Mouse (Mus musculus): Measurements from ENCODE around the gene Upf3b.
"Not testable (repeated sequence)": the region's sequence is repeated elsewhere in the genome, so short reads cannot be mapped to it uniquely, and the experiment has no call there.

Upf3b gene

GRCm38 (mm10) chrX:37110193-37110880 is at the start of gene Upf3b:
TSS of gene Upf3b (minus strand) at chrX:37110322.
- DNase-seq (ENCODE audit: low spot score in 2 of 2): peak; percentile 85

- DNase-seq (ENCODE audit: low spot score in 2 of 2): no peak
Observed at GRCm38 (mm10) chrX:37157839-37158238, 47.7 kb upstream of the Upf3b start.

GRCm38 (mm10) chrX:37144954-37145353 is 34.8 kb upstream of the Upf3b start:
- no peak for DNase-seq (ENCODE audit: low spot score in 2 of 2)

- not testable (repeated sequence) for DNase-seq (ENCODE audit: low spot score in 2 of 2)
Observed at GRCm38 (mm10) chrX:37144498-37144897, 34.4 kb upstream of the Upf3b start.

- DNase-seq (ENCODE audit: low spot score in 2 of 2): no peak
Observed at GRCm38 (mm10) chrX:37141732-37142131, 31.6 kb upstream of the Upf3b start.

- DNase-seq (ENCODE audit: low spot score in 2 of 2): peak; percentile 75 to 77
Observed at GRCm38 (mm10) chrX:37126671-37127358, 16.7 kb upstream of the Upf3b start, which contains the start of gene Nkap. TSS of gene Nkap (plus strand) at chrX:37126795.

- no peak for DNase-seq (ENCODE audit: low spot score in 2 of 2)
Observed at GRCm38 (mm10) chrX:37125511-37125910, 15.4 kb upstream of the Upf3b start.

GRCm38 (mm10) chrX:37120212-37120611 is 10.1 kb upstream of the Upf3b start:
- DNase-seq (ENCODE audit: low spot score in 2 of 2): no peak

- no peak for DNase-seq (ENCODE audit: low spot score in 2 of 2)
Observed at GRCm38 (mm10) chrX:37119585-37119984, 9.5 kb upstream of the Upf3b start.

- DNase-seq (ENCODE audit: low spot score in 2 of 2): no peak
Observed at GRCm38 (mm10) chrX:37117085-37117484, 7.0 kb upstream of the Upf3b start.

GRCm38 (mm10) chrX:37110881-37111193 is 715 bp upstream of the Upf3b start:
- no peak for DNase-seq (ENCODE audit: low spot score in 2 of 2)

GRCm38 (mm10) chrX:37109526-37110192 is 463 bp downstream of the Upf3b start:
- no peak for DNase-seq (ENCODE audit: low spot score in 2 of 2)

GRCm38 (mm10) chrX:37103826-37104225 is 6.3 kb downstream of the Upf3b start:
- no peak for DNase-seq (ENCODE audit: low spot score in 2 of 2)

GRCm38 (mm10) chrX:37098681-37099080 is 11.4 kb downstream of the Upf3b start:
- no peak for DNase-seq (ENCODE audit: low spot score in 2 of 2)

GRCm38 (mm10) chrX:37095106-37095768 is 14.9 kb downstream of the Upf3b start:
- DNase-seq (ENCODE audit: low spot score in 2 of 2): no peak

- no peak for DNase-seq (ENCODE audit: low spot score in 2 of 2)
Observed at GRCm38 (mm10) chrX:37091457-37091856, 18.7 kb downstream of the Upf3b start.

GRCm38 (mm10) chrX:37088778-37089177 is 21.3 kb downstream of the Upf3b start:
- DNase-seq (ENCODE audit: low spot score in 2 of 2): no peak

GRCm38 (mm10) chrX:37085665-37086064 is 24.5 kb downstream of the Upf3b start:
- DNase-seq (ENCODE audit: low spot score in 2 of 2): no peak

- peak; percentile 75 to 84 for DNase-seq (ENCODE audit: low spot score in 2 of 2)
Observed at GRCm38 (mm10) chrX:37084927-37085660, 25.0 kb downstream of the Upf3b start, which contains the start of gene Rpl39. TSS of gene Rpl39 (minus strand) at chrX:37085402.

GRCm38 (mm10) chrX:37084318-37084926 is 25.7 kb downstream of the Upf3b start:
- DNase-seq (ENCODE audit: low spot score in 2 of 2): peak; percentile 9 to 29

GRCm38 (mm10) chrX:37081194-37081593 is 28.9 kb downstream of the Upf3b start:
- no peak for DNase-seq (ENCODE audit: low spot score in 2 of 2)
